Comparison of ENCODE assay signal across 1 mouse cellular context in the genomic region with DNA sequence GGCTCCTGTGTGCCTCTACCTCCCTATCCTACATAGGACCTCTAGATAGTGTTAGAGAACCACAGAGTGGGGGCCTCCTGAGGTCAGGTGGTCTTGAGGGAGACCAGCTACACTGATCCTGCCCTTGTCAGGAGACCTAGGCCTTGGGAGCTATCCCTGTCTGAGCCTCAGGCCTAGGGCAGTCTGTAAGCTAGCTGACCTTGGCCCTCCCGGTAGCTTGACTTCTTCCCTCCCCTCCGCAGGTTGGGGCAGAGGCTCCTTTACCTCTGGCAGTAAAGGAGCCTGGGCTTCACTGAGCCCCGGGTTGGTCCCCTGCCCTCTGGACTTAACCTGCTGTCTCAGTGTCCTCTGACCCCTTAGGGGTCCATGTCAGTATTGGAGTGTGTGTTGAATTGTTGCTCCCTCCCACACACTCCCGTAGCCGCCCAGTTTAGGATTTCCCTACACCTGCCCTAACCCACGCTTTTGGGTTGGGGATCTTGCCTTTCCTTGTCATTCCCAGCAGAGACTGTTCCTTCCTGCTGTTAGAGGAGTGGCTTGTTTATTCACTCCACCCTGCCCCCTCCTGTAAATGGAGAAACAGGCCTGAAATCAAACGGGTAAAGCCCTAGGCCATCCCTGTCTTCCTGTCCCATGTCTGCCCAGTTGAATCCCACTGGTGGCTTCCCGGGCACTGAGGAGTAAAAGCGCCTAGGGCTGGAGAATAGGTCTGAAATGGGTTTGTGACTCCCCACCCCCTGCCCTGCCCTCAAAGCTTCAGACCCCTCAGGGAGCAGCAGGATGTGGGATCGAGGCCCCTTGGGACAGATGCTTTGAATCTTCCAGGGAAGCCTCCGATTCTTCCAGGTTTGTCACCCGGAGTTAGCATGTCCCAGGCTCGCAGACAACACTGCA.
TF ChIP-seq lines count a peak whose summit lies in the region.

No protein-coding gene starts in this region.

TF ChIP-seq in ES-E14, 5 proteins besides CTCF, POLR2A, EP300 and RAD21:
- TF ChIP-seq ZC3H11A (IDR thresholded peaks at IDR 0.05; ENCODE audit: borderline replicate concordance, low read depth, low read length) (no peak), MAFK (IDR thresholded peaks at IDR 0.05; ENCODE audit: insufficient read depth, low read depth, low read length) (no peak), ZNF384 (IDR thresholded peaks at IDR 0.05; ENCODE audit: low read depth, low read length) (no peak), CHD2 (IDR thresholded peaks at IDR 0.05; ENCODE audit: low read depth, low read length) (no peak), HCFC1 (IDR thresholded peaks at IDR 0.05; ENCODE audit: borderline replicate concordance, insufficient read depth, low read length) (no peak)
